Mouse (Mus musculus) adrenal gland, postnatal 36 days (tissue): Measurements from ENCODE around the gene Rapgef5. TPM values are rescaled to one million over a fixed set of nuclear protein-coding genes. Genes with fewer than 3 reads are reported as not detected.
"Not testable (repeated sequence)": the region's sequence is repeated elsewhere in the genome, so short reads cannot be mapped to it uniquely, and the experiment has no call there.

Experiments used
- DNase-seq, 2 experiments: peaks; one replicate each; pipeline ENCODE4 v3.0.0; 2021; ENCODE audit warnings: mixed read lengths in 1 of 2
- total RNA-seq, 2 experiments: library from RNA; stranded (reverse); gene quantifications; 2 replicates each; pipeline ENCODE4 v1.2.3; 2021

The Rapgef5 gene
- total RNA-seq, 2 experiments from 2014 or later: 35.2 to 43.7 TPM

GRCm38 (mm10) chr12:117764839-117765238 lies 248.6 kb downstream of the Rapgef5 start:
- DNase-seq: peak; percentile 58 to 75

DNA sequence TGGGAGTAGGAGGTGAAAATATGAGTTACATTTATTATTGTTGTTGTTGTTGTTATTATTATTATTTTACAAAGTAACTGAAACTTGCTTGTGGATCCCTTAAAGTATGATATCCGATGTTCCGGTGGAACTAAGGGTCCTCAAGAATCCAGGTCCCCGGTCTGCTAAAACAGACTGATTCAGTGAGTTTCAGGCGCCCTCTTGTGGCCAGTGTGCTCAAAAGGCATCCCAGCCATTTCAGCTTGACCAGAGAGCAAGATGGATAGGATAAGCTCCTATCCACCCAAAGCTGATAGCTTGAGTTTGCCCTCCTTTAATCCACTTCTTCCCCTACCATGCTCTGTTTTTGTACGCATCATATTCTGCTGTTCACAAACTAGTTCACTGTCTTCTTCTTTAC lies 252.8 kb downstream of the Rapgef5 start:
- DNase-seq: peak; percentile 77 to 81

- no peak for DNase-seq
Measured at GRCm38 (mm10) chr12:117770211-117770610, 253.9 kb downstream of the Rapgef5 start.

DNA sequence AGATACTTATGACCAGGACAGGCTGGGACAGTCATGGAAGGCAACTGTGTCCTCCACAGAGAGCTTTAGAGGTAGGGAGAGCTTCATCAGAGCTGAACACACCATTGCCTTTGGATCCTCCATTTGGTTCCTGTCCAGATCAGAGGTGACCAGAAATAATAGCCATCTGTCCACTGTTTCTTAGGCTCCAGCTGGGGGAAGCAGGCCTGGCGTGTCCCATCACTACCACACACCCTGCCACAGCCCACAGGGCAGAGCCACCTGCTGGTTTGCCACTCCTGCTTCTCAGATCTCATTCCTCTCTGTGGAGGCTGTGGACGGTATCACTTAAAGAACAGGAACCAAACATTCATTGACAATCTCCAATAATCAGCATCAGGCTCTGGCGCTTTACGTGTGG lies 254.9 kb downstream of the Rapgef5 start:
- no peak for DNase-seq

DNA sequence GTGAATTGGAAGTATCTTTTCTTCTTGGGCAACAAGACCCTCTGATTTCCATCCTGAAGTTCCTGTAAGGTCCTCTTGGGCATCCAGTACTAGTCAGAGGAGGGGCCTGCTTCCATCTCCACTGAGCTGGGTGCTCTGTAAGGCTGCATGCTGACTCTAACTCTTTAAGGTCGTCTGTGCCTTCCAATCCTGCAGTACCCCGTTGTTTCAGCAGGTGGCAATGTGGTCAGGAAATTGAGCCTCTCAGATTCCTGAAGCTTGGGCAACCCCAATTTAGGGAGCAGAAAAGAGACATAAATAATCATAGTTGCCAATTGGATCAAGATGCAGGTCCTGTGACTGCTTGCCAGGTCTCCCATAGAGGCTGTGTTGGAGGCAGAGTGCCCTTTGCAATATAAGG lies 256.4 kb downstream of the Rapgef5 start:
- DNase-seq: peak; percentile 65 to 71

DNA sequence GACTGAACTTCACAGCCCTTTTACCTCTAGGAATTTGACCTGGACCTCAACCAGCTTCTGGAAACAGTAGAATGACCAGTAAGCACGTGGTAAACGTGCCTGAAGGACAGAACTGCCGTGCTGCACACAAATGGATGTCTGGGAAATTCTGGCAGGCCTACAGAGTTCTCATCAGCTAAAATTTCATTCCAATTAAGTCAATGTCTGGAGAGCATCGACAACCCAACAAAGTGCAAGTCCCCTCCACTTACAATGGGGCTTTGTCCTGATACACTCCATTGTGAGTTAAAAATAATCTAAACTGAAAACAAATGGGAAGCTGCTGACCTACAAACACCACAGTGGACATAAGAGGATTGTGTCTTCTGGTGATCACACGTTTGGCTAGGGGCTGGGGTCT lies 260.6 kb downstream of the Rapgef5 start:
- no peak for DNase-seq

DNA sequence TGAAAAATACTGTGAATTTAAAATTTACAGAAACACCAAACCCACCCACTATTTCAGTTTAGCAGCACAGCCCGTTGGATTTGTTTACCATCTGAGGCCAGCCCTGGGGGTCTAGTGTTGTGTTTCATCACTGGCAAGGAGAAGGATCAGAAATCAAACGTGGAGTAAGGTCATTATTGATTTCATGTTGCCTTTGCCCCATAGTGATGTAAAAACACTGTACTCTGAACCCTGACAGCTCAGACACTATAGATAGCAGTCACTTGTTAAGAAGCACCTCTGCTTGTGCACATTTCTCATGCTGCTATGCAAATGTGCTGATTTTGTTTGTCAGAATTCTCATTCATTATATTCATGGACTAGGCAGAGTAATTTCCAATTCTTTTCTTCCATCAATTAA lies 265.1 kb downstream of the Rapgef5 start:
- no peak for DNase-seq

GRCm38 (mm10) chr12:117783426-117783825 lies 267.1 kb downstream of the Rapgef5 start:
- no peak for DNase-seq

- no peak for DNase-seq
Measured at GRCm38 (mm10) chr12:117786621-117787020, 270.3 kb downstream of the Rapgef5 start.

DNA sequence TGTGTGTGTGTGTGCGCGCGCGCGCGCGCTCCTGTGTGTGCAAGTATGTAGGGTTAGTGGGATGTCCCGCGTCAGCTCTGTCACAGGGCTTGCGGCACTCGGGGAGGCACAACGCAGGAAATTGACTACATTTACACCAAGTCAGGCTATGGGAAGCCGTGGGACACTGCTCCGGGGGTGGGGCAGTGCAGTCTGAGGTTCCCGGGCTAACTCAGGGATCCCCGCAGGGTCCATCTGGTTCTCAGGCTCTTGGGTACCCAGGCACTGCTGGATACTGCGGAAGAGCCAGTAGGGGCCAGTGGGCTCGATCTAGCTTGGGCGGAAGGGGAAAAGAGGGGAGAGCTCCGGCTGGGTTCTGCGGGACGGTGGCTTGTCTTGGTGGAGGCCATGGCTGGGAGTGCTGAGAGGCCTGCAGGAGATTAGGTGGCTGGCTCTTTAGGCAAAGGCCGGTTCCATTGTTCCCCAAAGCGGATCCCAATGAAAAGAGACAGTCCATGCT lies 272.3 kb downstream of the Rapgef5 start:
- no peak for DNase-seq

GRCm38 (mm10) chr12:117789017-117789416 lies 272.7 kb downstream of the Rapgef5 start:
- DNase-seq: no peak

DNA sequence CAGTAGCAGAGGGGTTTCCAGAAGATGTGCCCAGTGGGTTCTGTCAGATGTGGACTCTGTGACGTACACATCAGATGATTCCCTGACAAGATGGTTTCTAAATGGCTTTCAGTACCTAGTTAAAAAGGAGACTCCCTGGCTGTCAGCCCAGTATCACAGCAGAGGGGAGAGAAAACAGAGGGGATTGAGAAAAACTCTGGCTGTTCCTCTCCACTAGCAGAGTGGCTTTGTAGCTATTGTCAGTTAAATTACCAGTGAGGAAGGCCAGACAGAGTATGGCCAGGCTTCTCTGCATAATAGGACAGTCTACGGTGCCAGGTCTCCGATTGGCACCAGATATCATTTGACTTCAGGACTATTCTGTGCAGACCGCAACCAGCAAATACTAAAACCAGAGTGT lies 279.0 kb downstream of the Rapgef5 start:
- no peak for DNase-seq

DNA sequence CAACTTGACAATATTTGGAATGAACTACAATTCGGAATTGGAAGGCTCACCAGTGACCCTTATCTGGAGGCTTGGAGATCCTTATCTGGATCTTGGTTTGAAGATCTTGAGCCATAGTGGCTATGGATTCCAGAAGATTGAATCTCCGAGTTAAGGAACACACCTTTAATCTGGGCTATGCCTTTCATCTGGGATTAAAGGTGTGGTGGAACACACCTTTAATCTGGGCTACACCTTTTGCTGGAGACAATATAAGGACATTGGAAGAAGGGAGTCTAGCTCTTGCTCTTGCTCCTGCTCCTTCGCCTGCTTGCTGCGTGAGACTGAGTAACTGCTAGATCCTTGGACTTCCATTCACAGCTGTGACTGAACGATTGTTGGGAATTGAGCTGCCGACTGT lies 287.7 kb downstream of the Rapgef5 start, which contains the start of gene Cdca7l:
Gene Cdca7l, plus strand, starts transcription at position 301 of the 400 bp plus-strand sequence.
- not testable (repeated sequence) for DNase-seq

GRCm38 (mm10) chr12:117805576-117805975 lies 289.3 kb downstream of the Rapgef5 start:
- DNase-seq: no peak

DNA sequence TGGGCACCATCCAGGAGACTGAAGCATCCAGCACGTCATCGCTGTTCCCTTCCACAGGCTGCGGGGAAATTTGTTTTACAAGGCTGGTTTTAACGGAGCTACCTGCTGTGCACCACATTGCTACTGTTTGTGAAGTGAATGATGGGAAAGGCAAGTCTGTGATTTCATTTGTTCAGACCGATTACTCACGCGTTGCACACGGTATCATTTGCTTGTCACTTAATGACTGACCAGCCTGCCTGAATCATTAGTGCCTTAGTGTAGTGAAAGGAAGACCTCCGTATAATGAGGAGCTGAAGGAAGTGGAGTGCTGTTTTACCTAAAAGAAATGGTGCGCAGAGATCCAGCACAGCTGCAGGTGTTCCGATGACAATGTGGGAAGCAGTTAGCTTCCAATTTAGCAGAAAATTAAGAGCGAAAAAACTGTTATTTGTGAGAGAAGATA lies 289.8 kb downstream of the Rapgef5 start:
- DNase-seq: no peak

- DNase-seq: no peak
Measured at GRCm38 (mm10) chr12:117806470-117806869, 290.2 kb downstream of the Rapgef5 start.

GRCm38 (mm10) chr12:117807637-117808036 lies 291.4 kb downstream of the Rapgef5 start:
- DNase-seq: no peak

- DNase-seq: no peak
Measured at GRCm38 (mm10) chr12:117808355-117809326, 292.4 kb downstream of the Rapgef5 start.
